Mouse (Mus musculus): ENCODE measurements around the gene Btf3l4.
A peak's percentile ranks its signal among the peaks of the same experiment; 100 is the strongest.

The Btf3l4 gene

DNA sequence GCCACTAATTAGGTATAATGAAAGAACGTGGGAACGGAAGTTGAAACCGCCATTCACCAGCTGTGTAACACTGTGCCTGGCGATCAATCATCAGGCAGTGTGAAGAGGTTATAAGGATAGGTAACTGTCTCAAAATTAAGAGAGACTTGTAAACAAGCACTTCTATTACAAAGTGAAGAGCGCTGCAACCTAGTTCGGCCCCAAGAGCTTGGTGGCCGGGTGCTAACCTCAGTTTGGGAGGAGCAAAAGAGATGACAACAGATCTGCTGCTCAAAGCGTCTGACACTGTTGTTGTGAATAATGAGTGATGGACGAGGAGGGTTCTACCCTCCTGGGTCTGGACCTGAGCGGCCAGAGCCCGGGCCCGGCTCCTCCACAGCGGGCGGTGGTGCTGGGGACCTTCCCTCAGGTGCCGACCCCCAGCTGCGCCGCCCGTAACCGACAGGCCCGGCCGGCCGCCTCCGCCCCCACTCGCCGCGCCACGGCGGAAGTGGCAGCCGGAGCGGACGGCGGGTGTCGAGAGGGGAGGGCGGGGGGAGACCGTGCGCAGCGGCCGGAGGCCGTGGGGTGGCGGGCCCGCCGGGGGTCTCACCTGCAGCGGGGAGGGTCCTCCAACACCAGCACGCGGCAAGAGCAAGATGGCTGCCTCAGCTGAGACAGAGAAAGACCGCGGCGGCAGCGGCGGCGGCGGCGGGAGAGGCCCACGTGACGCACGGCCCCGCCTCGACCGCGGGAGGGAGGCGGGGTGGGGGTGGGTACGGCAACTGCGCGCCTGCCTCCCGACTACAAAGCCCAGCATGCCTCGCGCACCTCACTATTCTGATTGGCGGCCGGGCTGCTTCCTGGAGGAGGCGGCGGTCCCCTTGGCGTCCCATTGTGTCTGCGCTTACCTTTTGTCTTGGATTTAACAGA, at the start of gene Btf3l4:
Gene Btf3l4 (minus strand): TSS at position 699 of the 912 bp plus-strand sequence.
- peak; percentile 92 to 94 for DNase-seq

- DNase-seq: peak; percentile 23 to 30
Observed at GRCm38 (mm10) chr4:108878963-108879822, 45.8 kb upstream of the Btf3l4 start, which contains the start of gene Rab3b. Gene Rab3b, plus strand, starts transcription at chr4:108879063.

DNA sequence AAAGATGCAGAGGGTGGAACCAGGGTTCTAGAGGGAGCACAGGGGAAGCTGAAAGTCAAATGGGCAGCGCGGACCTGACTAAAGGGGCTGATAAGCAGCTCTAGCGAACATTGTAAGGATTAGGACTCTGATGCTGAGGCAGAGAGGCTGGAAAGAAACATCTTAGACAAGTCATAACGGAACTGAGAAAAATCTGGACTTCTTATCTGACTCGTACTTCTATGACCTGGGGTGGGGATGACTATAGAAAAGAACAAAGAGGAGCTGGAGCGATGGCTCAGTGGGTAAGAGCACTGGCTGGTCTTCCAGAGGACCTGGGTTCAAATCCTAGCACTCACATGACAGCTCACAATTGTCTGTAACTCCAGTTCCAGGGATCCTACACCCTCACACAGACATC, 44.5 kb upstream of the Btf3l4 start:
- DNase-seq: no peak

DNA sequence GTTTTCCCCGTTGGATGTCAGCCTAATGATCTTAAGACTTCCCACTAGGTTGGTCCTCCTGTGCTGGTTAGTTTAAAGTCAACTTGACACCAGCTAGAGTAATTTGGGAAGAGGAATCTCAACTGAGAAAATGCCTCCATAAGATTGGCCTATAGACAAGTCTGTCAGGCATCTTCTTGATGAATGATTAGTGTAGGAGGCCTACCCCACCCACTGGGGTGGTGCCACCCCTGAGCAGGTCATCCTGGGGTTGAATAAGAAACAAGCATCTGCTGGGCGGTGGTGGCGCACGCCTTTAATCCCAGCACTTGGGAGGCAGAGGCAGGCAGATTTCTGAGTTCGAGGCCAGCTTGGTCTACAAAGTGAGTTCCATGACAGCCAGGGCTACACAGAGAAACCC, 40.3 kb upstream of the Btf3l4 start:
- no peak for DNase-seq

- peak; percentile 87 to 90 for DNase-seq
Observed at GRCm38 (mm10) chr4:108869730-108870374, 36.4 kb upstream of the Btf3l4 start.

DNA sequence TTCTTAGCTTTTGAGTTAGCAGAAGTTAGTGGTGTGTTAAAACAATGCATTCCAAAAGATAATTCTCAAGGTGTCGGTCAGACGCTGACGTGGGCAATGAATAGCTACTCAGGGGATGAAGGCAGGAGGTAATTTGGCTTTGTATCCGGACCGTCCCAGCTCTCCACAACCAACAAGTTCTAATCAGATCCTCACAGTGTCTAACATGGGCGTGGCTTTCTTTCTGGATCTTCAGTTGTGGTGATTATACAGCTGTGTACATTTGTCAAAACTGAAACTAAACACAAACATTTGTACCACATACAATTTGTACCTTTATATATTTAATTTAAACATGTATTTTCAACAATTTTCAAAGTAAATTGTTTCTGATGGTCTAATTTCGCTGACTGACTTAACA, 33.4 kb upstream of the Btf3l4 start:
- no peak for DNase-seq

- peak in 1 of 2 experiments; percentile 23 for DNase-seq
Observed at GRCm38 (mm10) chr4:108848505-108848848, 15.1 kb upstream of the Btf3l4 start, which contains the start of gene A730015C16Rik. Gene A730015C16Rik, minus strand, starts transcription at chr4:108848619.

DNA sequence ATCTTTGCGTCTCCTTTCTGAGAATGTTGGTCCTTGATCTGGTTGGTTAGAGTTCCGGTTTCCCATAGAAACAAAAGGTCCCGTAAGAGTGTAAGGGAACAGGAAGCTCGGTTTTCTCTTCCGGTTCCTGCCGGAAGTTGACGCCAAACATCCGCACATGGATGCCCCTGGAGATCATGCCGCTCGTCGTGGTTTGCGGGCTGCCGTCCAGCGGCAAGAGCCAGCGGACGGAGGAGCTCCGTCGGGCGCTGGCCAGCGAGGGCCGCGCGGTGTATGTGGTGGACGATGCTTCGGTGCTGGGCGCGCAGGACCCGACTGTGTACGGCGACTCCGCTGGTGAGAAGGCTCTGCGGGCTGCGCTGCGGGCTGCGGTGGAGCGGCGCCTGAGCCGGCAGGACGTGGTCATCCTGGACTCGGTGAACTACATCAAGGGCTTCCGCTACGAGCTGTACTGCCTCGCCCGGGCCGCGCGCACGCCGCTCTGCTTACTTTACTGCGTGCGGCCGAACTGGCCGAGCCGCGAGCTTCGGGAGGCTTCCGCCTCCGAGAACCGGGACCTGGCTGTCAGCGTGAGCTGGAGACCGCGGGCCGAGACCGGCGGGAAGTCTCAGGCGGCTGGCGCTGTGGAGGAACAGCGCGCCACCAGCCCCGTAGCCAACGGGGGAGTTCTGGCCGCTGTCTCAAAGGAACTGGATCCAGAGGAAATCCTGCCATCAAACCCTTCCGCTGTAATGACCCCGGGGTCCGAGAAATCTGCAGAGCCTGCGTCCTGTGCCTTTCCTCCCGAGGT, 14.5 kb upstream of the Btf3l4 start, which contains the start of gene Kti12:
Gene Kti12 (plus strand): TSS at position 71 of the 790 bp plus-strand sequence.
- DNase-seq: peak; percentile 85 to 87

- no peak for DNase-seq
Observed at GRCm38 (mm10) chr4:108845824-108846569, 12.6 kb upstream of the Btf3l4 start.

DNA sequence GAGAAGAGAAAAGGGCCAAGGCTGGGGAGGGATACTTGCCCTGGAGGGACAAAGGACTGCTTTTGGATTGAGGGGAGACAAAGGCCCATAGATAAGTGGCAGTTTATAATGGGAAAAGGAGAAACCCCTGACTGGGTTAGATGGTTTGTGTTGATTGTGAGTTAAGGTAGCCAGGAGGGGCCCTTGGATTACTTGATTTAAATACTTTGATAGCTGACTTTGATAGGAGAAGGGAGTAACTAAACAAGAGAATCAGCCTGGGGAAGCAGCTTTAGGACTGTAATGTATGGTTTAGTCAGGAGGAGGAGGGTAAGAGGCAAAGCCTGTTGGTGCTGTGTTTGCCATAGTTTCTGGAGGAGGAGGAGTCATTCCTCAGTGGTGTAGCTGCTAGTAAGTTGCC, 9.9 kb upstream of the Btf3l4 start:
- DNase-seq: no peak

GRCm38 (mm10) chr4:108841920-108842578, 8.6 kb upstream of the Btf3l4 start:
- no peak for DNase-seq

DNA sequence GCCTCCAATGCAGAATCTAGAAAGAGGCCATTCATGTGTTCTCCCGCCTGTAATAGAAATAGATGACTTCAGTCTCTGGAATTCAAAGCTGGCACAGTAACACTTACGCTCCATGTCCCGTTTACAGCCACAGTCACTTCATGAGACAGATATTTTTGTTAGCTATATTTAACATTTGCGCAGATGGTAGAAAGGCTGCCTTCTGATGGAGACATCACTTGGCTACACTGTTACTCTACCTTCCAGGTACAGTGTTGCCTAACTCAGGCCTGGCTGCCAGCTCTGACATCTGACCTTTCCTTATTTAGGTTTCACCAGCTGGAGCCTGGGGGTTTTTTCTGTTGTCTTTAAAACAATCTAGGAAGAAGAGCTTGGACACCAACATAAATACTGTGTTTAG, 4.6 kb upstream of the Btf3l4 start:
- DNase-seq: peak; percentile 54 to 65

DNA sequence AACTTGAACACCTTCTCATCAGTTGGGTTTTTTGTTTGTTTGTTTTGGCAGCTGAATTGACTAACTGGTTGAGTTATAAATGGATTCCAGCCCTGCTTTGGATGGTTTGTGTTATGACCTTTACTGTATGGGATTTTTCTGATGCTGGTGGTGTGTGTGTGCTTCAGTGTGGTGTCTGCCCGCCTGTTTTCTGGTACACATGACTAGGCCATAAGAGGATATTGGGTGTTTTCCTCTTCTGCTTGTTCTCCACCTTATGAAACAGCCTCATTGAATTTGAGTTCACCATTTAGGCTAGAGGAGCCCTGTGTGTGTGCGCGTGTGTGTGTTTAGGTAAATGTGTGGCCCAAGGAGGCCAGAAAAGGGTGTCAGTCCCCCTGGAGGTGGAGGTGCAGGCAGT, 2.1 kb upstream of the Btf3l4 start:
- DNase-seq: no peak

DNA sequence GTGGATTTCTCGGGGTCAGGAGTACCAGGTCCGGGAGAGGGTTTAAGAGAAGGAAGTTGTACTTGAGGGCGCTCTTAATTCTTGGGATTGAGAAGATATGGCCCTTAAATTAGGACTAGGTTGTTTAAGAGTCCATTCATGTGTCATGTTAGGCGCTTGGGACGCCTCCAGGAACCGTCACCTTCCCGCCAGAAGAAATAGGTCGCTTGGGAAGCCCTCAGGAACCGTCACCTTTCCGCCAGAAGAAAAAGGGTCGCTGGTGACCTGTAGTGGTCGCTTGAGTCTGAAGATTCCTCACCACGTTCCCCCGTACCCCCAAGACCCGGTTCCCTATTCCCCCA, 1.5 kb upstream of the Btf3l4 start:
- DNase-seq: peak; percentile 22 to 46

- peak; percentile 82 to 89 for DNase-seq
Observed at GRCm38 (mm10) chr4:108834115-108834970, 929 bp upstream of the Btf3l4 start, which contains the start of gene Txndc12. Gene Txndc12, plus strand, starts transcription at chr4:108834601.

DNA sequence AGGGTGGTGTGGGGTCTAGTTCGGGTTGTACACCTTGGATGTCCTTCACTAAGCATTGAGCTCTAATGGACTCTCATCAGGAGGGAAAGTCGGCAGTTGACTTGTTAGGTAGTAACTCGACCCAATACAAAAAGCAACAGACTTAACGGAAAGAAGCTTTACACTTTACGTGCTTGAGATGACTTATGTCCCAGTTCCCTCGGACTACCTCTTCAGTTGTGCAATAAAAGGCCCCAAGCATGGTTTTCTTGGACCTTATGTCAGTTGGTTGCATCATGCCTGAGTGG, 357 bp upstream of the Btf3l4 start:
- no peak for DNase-seq

GRCm38 (mm10) chr4:108830698-108831097, 2.7 kb downstream of the Btf3l4 start:
- no peak for DNase-seq

GRCm38 (mm10) chr4:108826643-108827042, 6.8 kb downstream of the Btf3l4 start:
- no peak for DNase-seq

- no peak for DNase-seq
Observed at GRCm38 (mm10) chr4:108826096-108826495, 7.3 kb downstream of the Btf3l4 start.

DNA sequence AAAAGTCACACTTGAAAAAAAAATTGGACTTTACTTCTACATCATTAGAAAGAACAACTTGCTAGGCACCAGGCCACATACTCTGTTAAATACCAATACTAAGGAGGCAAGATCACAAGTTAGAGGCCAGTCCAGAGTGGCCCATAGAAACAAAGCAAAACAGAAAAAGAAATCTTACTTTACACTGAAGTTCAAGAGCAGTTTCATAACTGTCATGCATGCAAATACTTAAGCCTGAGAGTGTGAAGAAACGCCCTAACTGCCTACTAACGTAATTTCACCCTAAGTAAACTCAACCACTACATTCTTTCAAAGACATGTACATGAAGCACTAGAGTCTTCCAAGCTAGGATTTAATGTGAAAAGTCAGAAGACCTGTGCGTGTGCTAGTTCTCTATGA, 7.7 kb downstream of the Btf3l4 start:
- no peak for DNase-seq

Data from cerebellum, adult 18-20 months (tissue).